Mouse (Mus musculus): ENCODE data around the gene Vmn1r229. TPM values are rescaled to one million over a fixed set of nuclear protein-coding genes. Genes with fewer than 3 reads are reported as not detected.

Gene Vmn1r229
- total RNA-seq (2021) = under 1 TPM; 0.07 to 0.09 TPM
- long read RNA-seq = 0 reads

GRCm38 (mm10) chr17:20811255-20811654 lies at the start of gene Vmn1r229:
TSS of gene Vmn1r229 (plus strand) at chr17:20811555.
- no peak for DNase-seq (ENCODE audit: low spot score in 2 of 2)

- no peak for DNase-seq (ENCODE audit: low spot score in 2 of 2)
Measured at GRCm38 (mm10) chr17:20786057-20786456, 25.3 kb upstream of the Vmn1r229 start, which contains the start of gene Vmn1r228. TSS of gene Vmn1r228 (minus strand) at chr17:20786157.

GRCm38 (mm10) chr17:20840144-20840543 lies 28.8 kb downstream of the Vmn1r229 start, which contains the start of gene Vmn1r230:
TSS of gene Vmn1r230 (plus strand) at chr17:20840444.
- DNase-seq (ENCODE audit: low spot score in 2 of 2) = no peak

Other genes with a start within 250 kb of the Vmn1r229 start
- not detected for gene Vmn2r109, start 246.8 kb upstream of the Vmn1r229 start, total RNA-seq (2021)
- not detected for gene Vmn2r110, start 215.1 kb upstream of the Vmn1r229 start, total RNA-seq (2021)
- not detected for gene Fpr-rs3, start 186.7 kb upstream of the Vmn1r229 start, total RNA-seq (2021)
- not detected for gene Vmn1r226, start 128.7 kb upstream of the Vmn1r229 start, total RNA-seq (2021)
- not detected for gene Vmn1r227, start 81.7 kb upstream of the Vmn1r229 start, total RNA-seq (2021)
- not detected for gene Vmn1r228, start 25.4 kb upstream of the Vmn1r229 start, total RNA-seq (2021)
- gene Vmn1r230, start 28.9 kb downstream of the Vmn1r229 start, total RNA-seq (2021) = not detected
- not detected for gene Vmn1r231, start 93.5 kb downstream of the Vmn1r229 start, total RNA-seq (2021)
- not detected for gene Vmn1r232, start 108.2 kb downstream of the Vmn1r229 start, total RNA-seq (2021)
- 100 to 1,000 TPM; 774 to 805 TPM for gene Ppp2r1a, start 133.8 kb downstream of the Vmn1r229 start, total RNA-seq (2021)
- not detected for gene Vmn1r233, start 184.9 kb downstream of the Vmn1r229 start, total RNA-seq (2021)
- gene Zfp160, start 197.3 kb downstream of the Vmn1r229 start, total RNA-seq (2021) = 10 to 100 TPM; 24.8 to 27.2 TPM

Data from layer of hippocampus, postnatal 10 days (tissue).